Mouse (Mus musculus) left cerebral cortex, adult 2 months (tissue): ENCODE measurements around the gene Vps52. TPM values are rescaled to one million over a fixed set of nuclear protein-coding genes. Genes with fewer than 3 reads are reported as not detected.

ENCODE experiments used
- DNase-seq, 2 experiments: peaks; one replicate each; pipeline ENCODE4 v3.0.0; 2021 to 2022; ENCODE audit warnings: low spot score in 2 of 2, mixed read lengths in 1 of 2; ENCODE audit errors: extremely low spot score in 1 of 2
- H3K27ac ChIP-seq: fragments of 200-600 bp; 2 replicates; pipeline ENCODE4 v1.8.1; 2022
- H3K4me3 ChIP-seq: fragments of 200-600 bp; 2 replicates; pipeline ENCODE4 v1.8.1; 2022
- CTCF ChIP-seq: fragments of 200-600 bp; IDR thresholded peaks from 2 replicates; pipeline ENCODE4 v1.8.1; 2022; ENCODE audit warnings: antibody characterized with exemption, mild to moderate bottlenecking, moderate library complexity
- intact Hi-C: fragments of 180-260 bp; cut with DNase I; formaldehyde crosslinking; loops from one replicate; pipeline ENCODE4 v1.15.1; 2025
- total RNA-seq, 2 experiments: library from RNA; stranded (reverse); gene quantifications; 2 replicates each; pipeline ENCODE4 v1.2.3; 2021

Vps52 gene
- total RNA-seq, 2 experiments from 2014 or later, result 74.6 to 82.7 TPM

DNA sequence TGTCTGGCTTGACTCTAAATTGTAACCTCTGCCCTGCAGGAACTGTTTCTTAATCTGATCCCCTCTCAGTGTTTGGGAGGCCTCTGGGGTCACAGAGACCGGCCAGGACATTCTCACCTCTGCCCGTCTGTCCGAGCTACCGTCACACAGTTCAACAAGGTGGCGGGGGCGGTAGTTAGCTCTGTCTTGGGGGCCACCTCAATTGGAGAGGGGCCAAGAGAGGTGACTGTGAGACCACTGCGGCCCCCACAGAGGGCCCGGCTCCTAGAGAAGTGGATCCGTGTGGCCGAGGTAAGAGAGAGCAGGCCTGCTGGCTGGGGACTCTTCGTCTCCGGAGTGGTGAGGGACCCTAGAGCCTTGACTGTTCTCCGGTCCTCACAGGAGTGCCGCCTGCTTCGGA, 22.6 kb upstream of the Vps52 start:
- DNase-seq, result no peak
- no peak overlapping the region for H3K4me3 ChIP-seq
- intact Hi-C loops, result no loop called here
- H3K27ac ChIP-seq, result no peak overlapping the region
- no peak for TF ChIP-seq CTCF

DNA sequence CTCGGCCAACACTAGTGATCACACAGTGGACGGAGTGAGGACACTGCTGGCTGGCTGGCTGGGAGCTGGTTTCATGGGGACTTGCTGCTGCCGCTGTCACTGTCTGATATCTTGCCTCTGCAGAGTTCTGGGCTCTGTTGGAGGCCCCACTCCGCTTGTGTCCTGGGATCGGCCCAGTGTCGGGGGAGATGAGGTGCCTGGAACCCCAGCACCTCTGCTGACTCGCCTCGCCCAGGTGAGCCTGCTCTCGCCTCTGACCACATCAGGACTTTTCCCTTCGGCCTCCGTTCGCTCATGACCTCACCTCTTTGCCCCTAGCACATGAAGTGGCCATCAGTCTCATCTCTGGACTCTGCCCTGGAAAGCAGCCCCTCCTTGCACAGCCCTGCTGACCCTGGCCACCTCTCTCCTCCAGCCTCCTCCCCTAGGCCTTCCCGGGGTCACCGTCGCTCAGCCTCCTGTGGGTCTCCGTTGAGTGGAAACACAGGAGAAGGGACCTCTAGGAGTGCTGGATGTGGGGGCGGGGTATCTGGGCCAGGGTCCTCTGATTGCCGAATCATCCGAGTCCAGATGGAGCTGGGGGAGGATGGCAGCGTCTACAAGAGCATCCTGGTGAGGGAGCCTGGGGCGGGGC, 20.1 kb upstream of the Vps52 start:
- no peak overlapping the region for H3K4me3 ChIP-seq
- H3K27ac ChIP-seq, result no peak overlapping the region
- no peak for TF ChIP-seq CTCF
- DNase-seq, result no peak
- intact Hi-C loops, result no loop called here

DNA sequence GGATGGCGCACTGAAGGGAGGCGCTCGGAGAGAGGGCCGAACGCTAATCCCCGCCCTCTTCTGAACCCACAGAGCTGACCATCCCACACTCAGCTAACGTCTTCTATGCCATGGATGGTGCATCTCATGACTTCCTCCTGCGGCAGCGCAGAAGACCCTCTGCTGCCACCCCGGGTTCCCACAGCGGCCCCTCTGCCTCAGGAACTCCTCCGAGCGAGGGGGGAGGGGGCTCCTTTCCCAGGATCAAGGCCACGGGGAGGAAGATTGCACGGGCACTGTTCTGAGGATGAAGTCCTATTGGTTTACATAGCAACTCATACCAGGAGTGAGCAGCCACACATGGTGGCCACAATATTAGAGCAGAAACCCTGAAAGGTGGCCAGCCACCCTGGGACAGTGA, 18.6 kb upstream of the Vps52 start:
- TF ChIP-seq CTCF, result no peak

DNA sequence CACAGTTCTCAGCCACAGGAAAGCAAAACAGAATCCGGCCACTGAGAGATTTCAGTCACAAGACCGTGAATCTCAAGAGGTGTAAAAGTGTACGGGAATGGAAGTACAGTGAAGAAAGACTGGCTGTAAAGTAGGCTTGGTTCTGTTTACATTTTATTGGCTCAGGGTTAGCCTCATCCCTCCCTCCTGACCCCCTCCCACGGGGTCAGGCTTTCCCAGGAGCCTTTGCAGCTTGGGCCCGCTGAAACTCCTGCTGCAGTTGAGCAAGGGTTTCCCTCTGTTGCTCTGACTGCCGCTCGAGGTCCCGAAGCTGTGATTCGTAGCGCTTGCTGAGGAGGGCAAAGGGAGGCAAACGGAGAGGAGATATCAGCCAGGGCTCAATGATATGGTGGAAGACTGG, 16.8 kb upstream of the Vps52 start:
- H3K27ac ChIP-seq, result no peak overlapping the region
- H3K4me3 ChIP-seq, result no peak overlapping the region
- intact Hi-C loops, result no loop called here
- TF ChIP-seq CTCF, result no peak
- no peak for DNase-seq

More for the DNA sequence above, 18.6 kb upstream of the Vps52 start:
- no peak for DNase-seq
- intact Hi-C loops, result no loop called here
- H3K27ac ChIP-seq, result no peak overlapping the region
- H3K4me3 ChIP-seq, result no peak overlapping the region

DNA sequence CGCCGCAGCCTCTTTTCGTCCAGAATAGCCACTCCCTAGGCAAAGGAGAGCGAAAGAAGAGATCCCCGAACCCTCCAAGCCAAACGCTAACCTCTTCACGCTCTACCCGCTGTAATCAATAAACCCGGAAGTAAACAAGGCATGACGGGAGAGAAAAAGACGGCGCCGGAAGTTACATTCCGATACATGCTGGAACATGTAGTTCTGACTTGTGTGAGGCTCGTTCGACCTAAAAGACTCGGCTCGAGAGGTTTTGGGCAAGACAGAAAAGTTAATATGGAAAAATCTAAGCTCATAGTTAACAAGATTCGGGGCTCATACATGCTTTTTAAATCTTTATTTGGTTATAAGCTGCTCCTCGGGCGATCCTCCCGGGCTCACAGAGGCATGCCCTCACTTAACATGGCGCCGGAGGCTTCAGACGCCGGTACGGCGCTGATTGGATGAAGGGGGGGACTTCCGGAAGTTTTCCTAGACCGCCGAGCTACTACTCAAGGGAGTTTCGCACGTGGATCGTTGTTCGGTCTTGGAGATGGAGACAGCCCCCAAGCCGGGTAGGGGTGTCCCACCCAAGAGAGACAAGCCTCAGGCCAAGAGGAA, 15.3 kb upstream of the Vps52 start, which contains the start of the genes Pfdn6 and Wdr46:
TSS of gene Pfdn6 (minus strand) at position 138 of the 600 bp plus-strand sequence.
TSS of gene Wdr46 (plus strand) at position 455 of the 600 bp plus-strand sequence.
- Histone ChIP-seq H3K4me3 (peak within 1 kb of the TSS; percentile 75), H3K27ac (peak within 1 kb of the TSS; percentile 88)
- intact Hi-C loops, result loop anchor here (1.0 kb wide), 2 partner anchors 11 to 15 kb away; partner anchors contain the start of genes B3galt4 and Vps52
- no peak for TF ChIP-seq CTCF
- DNase-seq, result peak; percentile 79 to 82

DNA sequence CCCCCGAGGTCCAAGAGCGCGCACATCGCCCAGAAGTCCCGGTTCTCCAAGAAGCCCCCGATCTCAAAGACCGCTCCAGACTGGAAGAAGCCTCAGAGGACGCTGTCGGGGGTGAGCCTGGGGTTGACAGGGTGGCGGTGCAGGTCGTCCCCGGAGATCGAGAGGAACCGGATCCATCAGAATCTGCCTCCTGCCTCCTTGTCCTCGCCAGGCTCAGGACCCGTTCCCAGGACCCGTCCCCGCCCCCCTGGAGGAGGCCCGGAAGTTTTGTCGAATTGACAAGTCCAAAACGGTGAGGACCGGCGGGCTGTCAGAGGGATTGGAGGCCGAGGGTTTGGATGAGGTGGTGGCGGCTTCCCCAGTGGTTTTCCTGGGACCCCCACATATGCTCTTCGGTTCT, 14.6 kb upstream of the Vps52 start:
- intact Hi-C loops, result loop anchor here (1.0 kb wide), 2 partner anchors 10 to 14 kb away; partner anchors contain the start of genes B3galt4 and Vps52
- Histone ChIP-seq H3K4me3 (peak overlapping the region; percentile 75), H3K27ac (no peak overlapping the region)
- DNase-seq, result no peak
- TF ChIP-seq CTCF, result no peak

DNA sequence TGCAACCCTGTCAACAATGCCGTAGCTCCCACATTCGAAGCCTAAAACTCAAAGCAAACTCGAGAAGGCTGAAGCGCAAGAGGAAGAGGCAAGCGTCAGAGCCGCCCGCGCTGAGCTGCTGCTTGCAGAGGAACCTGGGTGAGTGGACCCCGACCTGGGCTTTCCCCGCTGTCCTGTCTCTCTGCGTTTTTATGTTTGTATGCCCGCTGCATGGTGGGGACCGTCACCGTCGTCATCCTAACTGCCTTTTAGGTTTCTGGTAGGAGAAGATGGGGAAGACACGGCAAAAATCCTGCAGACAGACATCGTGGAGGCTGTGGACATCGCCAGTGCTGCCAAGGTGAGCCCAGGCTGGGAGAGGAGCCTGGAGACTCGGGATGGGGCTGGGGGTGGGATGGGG, 14.2 kb upstream of the Vps52 start:
- DNase-seq, result no peak
- H3K27ac ChIP-seq, result no peak overlapping the region
- intact Hi-C loops, result no loop called here
- TF ChIP-seq CTCF, result no peak
- peak overlapping the region; percentile 75 for H3K4me3 ChIP-seq

DNA sequence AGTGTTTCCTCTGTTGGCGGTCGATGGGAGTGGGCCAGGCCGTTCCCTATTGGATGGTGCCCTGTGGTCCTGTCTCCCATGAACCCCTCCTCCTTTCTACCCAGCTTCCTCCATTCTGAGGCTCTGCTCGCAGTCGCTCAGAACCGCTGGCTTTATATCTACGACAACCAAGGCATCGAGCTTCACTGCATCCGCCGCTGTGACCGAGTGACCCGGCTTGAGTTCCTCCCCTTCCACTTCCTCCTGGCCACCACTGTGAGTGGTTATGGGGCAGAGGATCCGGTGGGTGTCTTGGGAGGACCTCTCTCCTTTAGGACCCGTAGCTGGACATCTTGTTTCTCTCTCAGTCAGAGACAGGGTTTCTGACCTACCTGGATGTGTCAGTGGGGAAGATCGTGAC, 12.2 kb upstream of the Vps52 start:
- no peak for TF ChIP-seq CTCF
- no peak for DNase-seq
- Histone ChIP-seq H3K4me3 (no peak overlapping the region), H3K27ac (no peak overlapping the region)
- intact Hi-C loops, result no loop called here

DNA sequence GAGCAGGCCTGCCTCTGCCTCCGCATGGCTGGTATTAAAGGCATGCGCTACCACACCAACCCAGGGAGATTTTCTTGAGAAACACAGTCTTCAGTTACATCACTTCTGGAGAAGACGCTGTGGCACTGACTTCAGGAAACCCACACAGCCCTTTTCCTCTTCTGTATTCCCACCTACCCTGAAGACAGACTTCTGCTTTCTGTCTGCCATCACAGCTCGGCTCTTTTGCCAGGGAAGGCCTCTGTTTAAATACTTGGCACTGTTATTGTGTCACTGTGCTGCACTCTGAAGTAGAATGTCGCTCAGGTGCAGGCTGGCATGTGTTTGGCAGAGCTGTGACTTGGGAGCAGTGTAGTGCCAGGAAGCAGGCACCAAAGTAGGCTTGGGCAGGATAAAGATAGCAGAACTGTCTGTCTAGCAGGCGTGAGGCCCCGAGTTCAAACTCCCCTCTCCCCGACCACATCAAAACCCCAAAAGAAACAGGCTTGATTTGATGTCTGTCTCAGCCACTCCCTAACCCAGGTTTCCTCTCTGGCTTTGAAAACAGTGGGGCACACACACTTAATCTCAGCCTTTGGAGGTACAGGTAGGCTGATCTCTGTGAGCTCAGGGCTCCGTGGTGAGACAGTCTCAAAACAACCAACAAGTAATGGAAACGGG, 8.1 kb upstream of the Vps52 start:
- Histone ChIP-seq H3K4me3 (no peak overlapping the region), H3K27ac (no peak overlapping the region; the same call in 1 of the 2 replicates)
- TF ChIP-seq CTCF, result no peak
- intact Hi-C loops, result no loop called here
- no peak for DNase-seq

DNA sequence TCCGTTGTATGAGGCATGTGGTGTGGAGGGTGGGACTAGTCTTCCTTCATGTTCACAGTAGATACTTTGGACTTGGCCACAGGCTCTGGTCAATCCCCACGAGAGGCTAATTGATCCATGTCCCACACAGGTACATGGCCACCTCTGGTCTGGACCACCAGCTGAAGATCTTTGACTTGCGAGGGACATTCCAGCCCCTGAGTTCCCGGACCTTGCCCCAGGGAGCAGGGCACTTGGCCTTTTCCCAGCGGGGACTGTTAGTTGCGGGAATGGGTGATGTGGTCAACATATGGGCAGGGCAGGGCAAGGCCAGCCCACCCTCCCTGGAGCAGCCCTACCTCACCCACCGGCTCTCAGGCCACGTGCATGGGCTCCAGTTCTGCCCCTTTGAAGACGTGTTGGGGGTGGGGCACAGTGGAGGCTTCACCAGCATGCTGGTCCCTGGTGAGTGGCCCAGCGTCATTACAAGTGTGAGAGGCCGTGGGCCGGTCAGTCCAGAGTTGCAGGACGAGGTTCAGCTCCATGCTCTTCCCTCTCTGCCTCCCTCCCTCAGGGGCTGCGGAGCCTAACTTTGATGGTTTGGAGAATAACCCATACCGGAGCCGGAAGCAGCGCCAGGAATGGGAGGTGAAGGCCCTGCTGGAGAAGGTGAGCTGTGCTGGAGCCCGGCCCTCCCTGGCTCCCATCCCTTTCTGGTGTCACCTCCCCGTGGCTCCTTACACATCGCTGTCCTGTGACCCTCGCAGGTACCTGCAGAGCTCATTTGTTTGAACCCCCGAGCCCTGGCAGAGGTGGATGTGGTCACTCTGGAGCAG, 7.3 kb upstream of the Vps52 start:
- no peak overlapping the region; the same call in 1 of the 2 replicates for H3K27ac ChIP-seq
- intact Hi-C loops, result no loop called here
- TF ChIP-seq CTCF, result no peak

DNA sequence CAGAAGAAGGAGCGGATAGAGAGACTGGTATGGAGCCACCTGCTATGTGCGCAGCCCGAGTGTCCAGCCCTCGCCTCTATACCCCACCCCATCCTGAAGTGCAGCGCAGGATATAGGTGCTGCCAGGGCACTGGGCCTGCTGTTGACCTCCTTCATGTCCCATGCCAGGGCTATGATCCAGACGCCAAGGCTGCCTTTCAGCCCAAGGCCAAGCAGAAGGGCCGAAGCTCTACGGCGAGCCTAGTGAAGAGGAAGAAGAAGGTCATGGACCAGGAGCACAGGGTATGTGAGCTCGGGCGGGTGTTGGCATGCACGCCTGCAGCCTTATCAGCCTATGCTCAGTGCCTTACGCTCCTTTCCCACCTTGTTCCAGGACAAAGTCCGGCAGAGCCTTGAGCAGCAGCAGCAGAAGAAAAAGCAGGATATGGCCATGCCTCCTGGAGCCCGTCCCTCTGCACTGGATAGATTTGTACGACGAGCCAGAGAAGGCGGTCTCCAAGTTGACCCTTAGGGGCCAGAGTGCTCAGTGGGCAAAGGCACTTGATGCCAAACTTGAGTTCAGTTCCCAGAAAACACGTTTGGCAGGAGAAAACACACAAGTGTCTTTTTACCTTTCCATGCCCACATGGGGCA, 6.6 kb upstream of the Vps52 start:
- DNase-seq, result no peak
- TF ChIP-seq CTCF, result no peak
- H3K27ac ChIP-seq, result no peak overlapping the region
- H3K4me3 ChIP-seq, result no peak overlapping the region
- intact Hi-C loops, result no loop called here

More for the DNA sequence above, 7.3 kb upstream of the Vps52 start:
- no peak overlapping the region for H3K4me3 ChIP-seq
- DNase-seq, result no peak
